Mouse (Mus musculus) R1 (cell line): ENCODE results near the gene Ddx46.
A peak's percentile ranks its signal among the peaks of the same experiment; 100 is the strongest.
"Not testable (repeated sequence)": the region's sequence is repeated elsewhere in the genome, so short reads cannot be mapped to it uniquely, and the experiment has no call there.

ENCODE experiments used
- DNase-seq: peaks from one replicate; pipeline ENCODE4 v3.0.0-alpha.2; 2018; ENCODE audit warnings: low read depth, low spot score

Gene Ddx46

GRCm38 (mm10) chr13:55634639-55635127, at the start of gene Ddx46:
Ddx46 (plus strand) TSS chr13:55635027.
- DNase-seq: peak; percentile 90

- peak; percentile 94 for DNase-seq
These were observed 42.8 kb upstream of the Ddx46 start for GRCm38 (mm10) chr13:55591961-55592490.

GRCm38 (mm10) chr13:55592512-55593253, 42.1 kb upstream of the Ddx46 start:
- DNase-seq: peak; percentile 98

DNA sequence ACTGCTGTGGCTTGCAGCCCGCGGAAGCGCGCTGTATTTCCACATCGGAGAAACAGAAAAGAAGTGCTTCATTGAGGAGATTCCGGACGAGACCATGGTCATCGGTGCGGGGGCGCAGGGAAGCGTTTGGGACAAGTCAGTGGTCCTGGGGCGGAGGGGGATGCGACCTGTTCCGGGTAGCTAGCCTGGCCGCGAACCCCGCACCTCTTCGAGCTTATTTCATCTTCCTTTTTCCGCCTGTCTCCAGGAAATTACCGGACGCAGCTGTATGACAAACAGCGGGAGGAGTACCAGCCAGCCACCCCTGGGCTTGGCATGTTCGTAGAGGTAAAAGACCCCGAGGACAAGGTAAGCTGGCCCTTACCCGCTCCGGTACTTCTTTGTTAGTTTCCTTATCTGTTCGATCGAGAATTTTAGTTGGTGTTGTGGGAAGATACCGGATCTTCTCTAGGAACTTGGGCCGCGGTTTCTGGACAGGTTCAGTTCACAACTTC, 41.5 kb upstream of the Ddx46 start:
- no peak for DNase-seq

- no peak for DNase-seq
These were observed 39.5 kb upstream of the Ddx46 start for GRCm38 (mm10) chr13:55595375-55595774.

- DNase-seq: no peak
These were observed 38.0 kb upstream of the Ddx46 start for GRCm38 (mm10) chr13:55596802-55597201.

GRCm38 (mm10) chr13:55599566-55600540, 35.0 kb upstream of the Ddx46 start, which contains the start of gene B4galt7:
B4galt7 (plus strand) TSS chr13:55599896.
- DNase-seq: peak; percentile 72

GRCm38 (mm10) chr13:55600657-55601056, 34.2 kb upstream of the Ddx46 start:
- no peak for DNase-seq

DNA sequence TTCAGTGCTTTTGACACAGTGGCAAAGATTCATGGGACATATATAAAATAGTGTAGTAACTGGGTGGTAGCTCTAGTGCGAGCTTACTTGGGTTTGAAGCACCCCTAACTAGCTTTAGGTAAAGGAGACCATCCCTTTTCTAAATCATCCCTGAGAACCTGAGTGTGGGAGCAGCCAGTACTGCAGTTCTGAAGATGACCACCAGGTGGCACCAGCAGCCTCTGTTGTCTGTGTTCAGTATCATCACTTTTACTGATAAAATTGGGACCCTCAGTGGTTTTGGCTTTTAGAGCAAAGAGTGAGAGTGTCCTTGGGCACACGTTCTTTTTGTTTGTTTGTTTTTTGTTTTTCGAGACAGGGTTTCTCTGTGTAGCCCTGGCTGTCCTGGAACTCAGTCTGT, 33.2 kb upstream of the Ddx46 start:
- peak; percentile 81 for DNase-seq

- DNase-seq: no peak
These were observed 30.2 kb upstream of the Ddx46 start for GRCm38 (mm10) chr13:55604606-55605005.

- no peak for DNase-seq
These were observed 27.8 kb upstream of the Ddx46 start for GRCm38 (mm10) chr13:55606899-55607623.

DNA sequence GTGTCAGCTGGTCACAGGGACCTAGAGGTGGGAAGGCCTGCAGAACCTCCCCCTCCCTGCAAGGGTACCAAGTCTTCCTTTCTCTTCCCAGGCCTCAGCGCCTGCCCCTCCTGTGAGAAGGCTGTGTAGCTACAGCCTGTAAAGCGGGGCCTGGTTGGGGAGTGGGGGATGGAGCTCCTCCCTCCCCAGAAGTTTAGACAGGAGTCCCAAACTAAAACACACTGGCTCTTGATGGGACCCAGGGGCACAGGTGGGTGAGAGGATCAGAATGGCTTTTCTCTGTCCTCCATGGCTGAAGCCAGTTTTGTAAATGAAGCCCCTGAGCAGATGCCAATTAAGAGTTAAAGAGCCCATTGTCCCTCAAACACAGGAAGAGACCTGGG, 27.2 kb upstream of the Ddx46 start:
- no peak for DNase-seq

DNA sequence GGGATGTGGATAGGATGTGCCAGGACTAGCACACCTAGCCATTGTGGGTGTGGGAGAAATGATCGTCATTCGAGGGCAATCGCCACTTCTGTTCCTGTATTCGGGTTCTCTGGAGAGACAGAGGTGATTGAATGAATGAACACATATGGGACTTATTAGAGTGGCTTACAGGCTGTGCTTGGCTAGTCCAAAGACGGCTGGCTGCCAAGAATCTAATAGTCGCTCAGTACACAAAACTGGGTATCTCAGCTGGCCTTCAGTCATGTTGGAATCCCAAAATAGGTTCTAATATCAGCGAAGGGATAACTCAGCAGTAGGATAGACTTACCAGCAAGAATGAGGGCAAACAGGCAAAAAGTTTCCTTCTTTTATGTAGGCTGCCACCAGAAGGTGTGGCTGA, 22.8 kb upstream of the Ddx46 start:
- DNase-seq: no peak

DNA sequence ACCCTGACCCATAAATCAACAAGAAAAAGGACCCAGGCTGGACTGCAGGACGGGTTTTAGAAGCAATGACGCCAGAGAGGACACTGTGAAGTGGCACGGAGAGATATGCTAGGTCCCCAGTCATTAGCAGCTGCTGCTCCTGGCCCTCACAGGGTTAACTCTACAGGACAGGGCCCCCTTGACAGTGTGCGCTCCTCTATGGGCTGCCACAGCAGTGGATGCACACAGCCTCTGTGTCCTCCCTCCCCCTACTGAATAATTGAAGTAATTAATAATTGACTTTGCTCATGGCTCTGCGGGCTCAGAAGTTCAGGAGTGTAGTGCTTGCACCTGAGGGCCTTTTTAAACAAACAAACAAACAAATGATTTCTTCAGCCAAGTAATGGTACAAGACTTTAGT, 21.4 kb upstream of the Ddx46 start:
- no peak for DNase-seq

- DNase-seq: no peak
These were observed 15.5 kb upstream of the Ddx46 start for GRCm38 (mm10) chr13:55619328-55619727.

- DNase-seq: no peak
These were observed 14.6 kb upstream of the Ddx46 start for GRCm38 (mm10) chr13:55620275-55620674.

GRCm38 (mm10) chr13:55622156-55622648, 12.6 kb upstream of the Ddx46 start:
- DNase-seq: not testable (repeated sequence)

DNA sequence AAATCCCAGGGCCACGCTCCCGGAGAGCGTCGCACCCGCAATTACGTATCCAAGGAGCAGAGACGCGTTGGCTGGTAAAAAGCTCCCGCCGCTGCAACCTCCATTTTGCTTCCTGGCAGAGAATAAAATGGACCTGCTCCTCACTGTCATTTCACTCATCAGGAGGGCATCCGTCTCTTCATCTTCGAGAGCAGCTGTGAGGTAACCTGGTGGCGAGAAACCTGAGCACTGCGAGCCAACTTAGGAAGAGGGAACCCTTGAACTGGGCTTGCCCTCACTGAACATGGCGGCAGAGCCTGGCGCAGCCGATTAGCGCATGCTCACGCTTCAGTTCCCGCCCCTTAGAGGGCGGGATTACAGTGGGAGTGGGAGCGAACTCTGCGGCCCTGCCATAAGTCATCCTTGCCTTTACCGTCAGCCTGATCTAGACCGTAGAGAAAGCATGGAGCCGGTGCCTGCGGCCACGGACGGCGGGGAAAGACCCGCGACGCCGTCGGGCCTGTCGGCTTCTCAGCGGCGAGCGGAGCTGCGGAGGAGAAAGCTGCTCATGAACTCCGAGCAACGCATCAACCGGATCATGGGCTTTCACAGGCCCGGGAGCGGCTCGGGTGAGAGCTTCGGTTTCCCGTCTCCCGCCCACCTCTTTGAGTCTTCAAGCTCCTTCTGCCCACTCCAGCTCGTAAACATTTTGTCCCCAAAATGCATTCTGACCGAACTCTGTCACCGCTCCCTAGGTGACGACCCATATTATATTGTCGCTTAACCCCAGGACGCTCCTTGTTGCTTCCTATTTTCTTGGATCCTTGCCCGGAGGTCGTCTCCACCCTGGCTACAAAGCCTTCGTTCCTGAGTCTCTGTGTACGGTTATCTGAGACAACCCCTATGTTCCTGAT, 11.9 kb upstream of the Ddx46 start, which contains the start of gene Caml:
Gene Caml (plus strand): TSS at position 357 of the 893 bp plus-strand sequence.
- DNase-seq: peak; percentile 95

GRCm38 (mm10) chr13:55635146-55635571, 332 bp downstream of the Ddx46 start:
- DNase-seq: peak; percentile 46
